Mouse (Mus musculus) spleen, postnatal 14 days (tissue): ENCODE data around the gene Olfr1312.
"Not testable (repeated sequence)": the region's sequence is repeated elsewhere in the genome, so short reads cannot be mapped to it uniquely, and the experiment has no call there.

Experiments
- DNase-seq, 2 experiments: peaks; one replicate each; pipeline ENCODE4 v3.0.0; 2021 to 2022; ENCODE audit warnings: low spot score in 2 of 2

Gene Olfr1312

GRCm38 (mm10) chr2:112050138-112050537 lies at the start of gene Olfr1312:
Gene Olfr1312, minus strand, starts transcription at chr2:112050238.
- DNase-seq, result no peak

GRCm38 (mm10) chr2:112096681-112097080 lies 46.6 kb upstream of the Olfr1312 start, which contains the start of gene Olfr1314:
Gene Olfr1314, minus strand, starts transcription at chr2:112096781.
- no peak for DNase-seq

- DNase-seq, result no peak
Measured at GRCm38 (mm10) chr2:112077743-112078142, 27.7 kb upstream of the Olfr1312 start, which contains the start of gene Olfr1313. Gene Olfr1313, minus strand, starts transcription at chr2:112077843.

GRCm38 (mm10) chr2:112026971-112027370 lies 23.1 kb downstream of the Olfr1312 start:
- DNase-seq, result not testable (repeated sequence)

GRCm38 (mm10) chr2:112024312-112024711 lies 25.7 kb downstream of the Olfr1312 start, which contains the start of gene Olfr1311:
Gene Olfr1311, minus strand, starts transcription at chr2:112024412.
- DNase-seq, result no peak

- no peak for DNase-seq
Measured at GRCm38 (mm10) chr2:112014900-112015299, 35.1 kb downstream of the Olfr1312 start.

GRCm38 (mm10) chr2:112012608-112013007 lies 37.4 kb downstream of the Olfr1312 start, which contains the start of gene Olfr1310:
Gene Olfr1310, minus strand, starts transcription at chr2:112012708.
- no peak for DNase-seq

- DNase-seq, result no peak
Measured at GRCm38 (mm10) chr2:111990181-111990580, 59.9 kb downstream of the Olfr1312 start, which contains the start of gene Olfr1309. Gene Olfr1309, minus strand, starts transcription at chr2:111990281.
